Mouse (Mus musculus) gastrocnemius, adult 2 months (tissue): ENCODE results near the gene Atn1. TPM values are rescaled to one million over a fixed set of nuclear protein-coding genes. Genes with fewer than 3 reads are reported as not detected.
A peak's percentile ranks its signal among the peaks of the same experiment; 100 is the strongest.

Source experiments
- DNase-seq: peaks from one replicate; pipeline ENCODE4 v3.0.0; 2022
- H3K27ac ChIP-seq: fragments of 200-600 bp; 2 replicates; pipeline ENCODE4 v1.8.1; 2022; ENCODE audit warnings: mild to moderate bottlenecking
- H3K4me3 ChIP-seq: fragments of 200-600 bp; 2 replicates; pipeline ENCODE4 v1.8.1; 2022; ENCODE audit warnings: mild to moderate bottlenecking, moderate library complexity
- CTCF ChIP-seq: fragments of 200-600 bp; IDR thresholded peaks from 2 replicates; pipeline ENCODE4 v1.8.1; 2022; ENCODE audit warnings: antibody characterized with exemption, mild to moderate bottlenecking, moderate library complexity
- intact Hi-C: fragments of 180-260 bp; cut with DNase I; formaldehyde crosslinking; loops from one replicate; pipeline ENCODE4 v1.15.1; 2025
- total RNA-seq, 2 experiments: library from RNA; stranded (reverse); gene quantifications; 2 replicates each; pipeline ENCODE4 v1.2.3; 2021

Atn1 gene
- total RNA-seq, 2 experiments from 2014 or later = 46.4 to 47.9 TPM

DNA sequence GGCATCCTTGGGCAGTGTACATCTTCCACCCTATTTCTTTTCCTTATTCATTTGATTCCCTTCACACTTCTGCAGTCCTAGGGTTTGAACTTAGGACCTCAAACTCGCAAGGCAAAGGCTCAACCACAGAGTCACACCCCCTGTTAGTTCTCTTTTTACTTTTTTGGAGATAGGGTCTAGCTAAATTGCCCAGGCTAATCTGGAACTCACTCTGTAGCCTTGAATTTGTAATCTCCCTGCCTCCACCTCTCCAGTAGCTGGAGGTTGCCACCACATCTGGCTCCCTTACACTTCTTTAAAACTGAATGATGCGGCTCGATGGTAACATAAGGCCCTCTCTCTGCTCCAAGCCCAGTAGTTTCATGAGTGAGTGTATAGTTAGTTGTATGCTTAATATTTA lies 21.9 kb downstream of the Atn1 start:
- Histone ChIP-seq H3K4me3 (no peak overlapping the region), H3K27ac (no peak overlapping the region)
- intact Hi-C loops = loop anchor here (10.0 kb wide), 1 partner anchor 170 kb away; no protein-coding TSS in a partner anchor
- TF ChIP-seq CTCF = no peak
- no peak for DNase-seq

DNA sequence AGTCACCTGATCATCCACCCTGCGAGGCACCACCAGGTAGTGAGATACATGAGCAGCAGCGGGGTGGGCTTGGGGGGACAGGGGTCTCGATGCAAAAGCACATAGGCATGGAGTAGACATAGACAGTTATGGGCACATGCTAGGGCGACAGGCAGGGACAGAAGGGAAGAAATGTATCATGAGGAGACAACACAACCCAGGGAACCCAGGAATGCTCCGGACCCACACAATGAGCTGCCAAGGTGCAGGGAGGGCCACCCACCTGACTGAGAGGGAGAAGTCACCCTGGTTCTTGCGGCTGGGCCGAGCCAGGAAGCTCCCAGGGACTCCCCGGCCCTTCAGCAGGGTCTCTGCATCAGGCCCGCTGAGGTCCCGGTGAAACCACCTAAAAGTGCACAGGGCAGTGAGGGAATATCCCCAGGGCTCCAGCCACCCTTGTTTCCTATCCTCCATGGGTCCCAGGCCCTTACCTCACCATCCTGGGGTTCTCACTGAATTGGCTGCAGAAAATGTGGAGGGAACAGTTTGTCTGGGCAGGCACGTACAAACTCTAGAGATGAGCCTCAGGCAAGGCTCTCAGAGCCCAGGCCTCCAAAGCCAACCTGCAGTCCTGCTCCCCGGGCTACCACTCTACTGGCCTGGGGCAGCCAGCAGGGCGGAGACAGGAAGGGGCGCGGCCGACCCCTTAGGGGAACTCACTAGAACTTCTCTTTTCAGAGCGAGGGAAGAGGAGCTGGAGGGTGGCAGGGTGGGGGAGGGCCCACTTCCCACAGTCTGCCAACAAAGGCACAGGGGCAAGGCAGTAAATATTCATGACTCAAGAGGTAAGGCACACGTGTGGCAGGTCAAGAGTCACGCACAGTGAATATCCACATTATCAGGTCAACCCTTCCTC lies 23.6 kb downstream of the Atn1 start:
- TF ChIP-seq CTCF = no peak
- peak; percentile 60 for DNase-seq
- peak overlapping the region; percentile 57 for H3K4me3 ChIP-seq
- intact Hi-C loops = loop anchor here (10.0 kb wide), 1 partner anchor 168 kb away; no protein-coding TSS in a partner anchor
- H3K27ac ChIP-seq = peak overlapping the region; percentile 16

DNA sequence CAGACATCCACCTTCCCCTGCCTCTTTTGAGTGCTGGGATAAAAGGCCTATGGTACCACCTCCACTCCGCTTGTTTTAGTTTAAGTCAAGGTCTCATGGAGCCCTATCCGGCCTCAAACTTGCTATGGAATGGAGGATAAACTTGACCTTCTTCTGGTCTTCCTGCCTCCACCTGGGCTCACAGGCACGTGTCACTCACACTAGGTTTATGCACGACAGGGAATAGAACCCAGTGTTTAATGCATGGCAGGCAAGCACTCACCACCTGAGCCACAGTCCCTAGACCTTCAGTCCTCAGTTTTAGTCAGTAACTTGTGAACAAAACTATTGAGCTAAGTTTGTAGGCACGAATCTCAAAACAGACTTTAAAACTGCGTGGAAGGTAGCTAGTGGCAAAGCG lies 25.3 kb downstream of the Atn1 start:
- Histone ChIP-seq H3K27ac (no peak overlapping the region), H3K4me3 (no peak overlapping the region)
- no peak for DNase-seq
- intact Hi-C loops = loop anchor here (10.0 kb wide), 1 partner anchor 166 kb away; no protein-coding TSS in a partner anchor
- TF ChIP-seq CTCF = no peak

DNA sequence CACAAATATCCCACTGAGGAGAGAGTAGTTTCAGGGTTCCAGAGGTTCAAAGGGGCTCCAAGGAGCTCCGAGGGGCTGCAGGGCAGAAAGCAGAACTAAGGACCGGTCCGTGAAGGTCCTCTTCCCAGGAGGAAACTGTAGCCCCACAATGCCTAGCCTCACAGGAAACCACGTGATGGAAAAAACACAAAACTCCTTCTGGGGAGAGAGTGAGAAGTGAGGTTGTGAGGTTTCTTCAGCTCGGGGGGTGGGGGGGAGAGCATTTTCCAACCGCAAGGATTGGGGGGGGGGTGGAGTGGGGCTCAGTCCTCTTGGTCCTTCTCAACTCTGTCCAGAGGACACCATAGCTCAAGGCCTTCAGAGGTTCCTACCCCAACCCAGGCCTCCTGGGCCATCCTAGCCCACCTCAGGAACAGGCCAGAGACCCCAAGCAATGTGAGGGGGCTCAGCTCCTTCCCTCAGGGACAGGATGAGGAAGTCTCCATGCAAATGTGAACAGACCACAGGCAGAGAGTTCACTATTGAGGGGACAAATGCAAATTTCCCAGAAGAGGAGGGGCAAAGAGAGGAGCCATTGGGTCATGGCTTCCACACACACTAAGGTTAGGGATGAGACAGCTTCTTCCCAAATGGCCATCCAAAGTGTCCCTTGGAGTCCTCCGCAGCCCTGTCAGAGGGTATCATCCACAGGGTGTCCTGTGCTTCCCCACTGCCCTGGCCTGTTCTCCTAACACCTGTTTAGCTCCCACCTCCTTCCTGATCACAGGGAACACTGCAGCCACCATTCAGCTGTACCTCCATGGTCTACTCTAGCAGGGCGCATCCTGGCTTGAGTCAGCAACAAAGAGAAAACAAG lies 26.2 kb downstream of the Atn1 start:
- no peak overlapping the region for H3K27ac ChIP-seq

DNA sequence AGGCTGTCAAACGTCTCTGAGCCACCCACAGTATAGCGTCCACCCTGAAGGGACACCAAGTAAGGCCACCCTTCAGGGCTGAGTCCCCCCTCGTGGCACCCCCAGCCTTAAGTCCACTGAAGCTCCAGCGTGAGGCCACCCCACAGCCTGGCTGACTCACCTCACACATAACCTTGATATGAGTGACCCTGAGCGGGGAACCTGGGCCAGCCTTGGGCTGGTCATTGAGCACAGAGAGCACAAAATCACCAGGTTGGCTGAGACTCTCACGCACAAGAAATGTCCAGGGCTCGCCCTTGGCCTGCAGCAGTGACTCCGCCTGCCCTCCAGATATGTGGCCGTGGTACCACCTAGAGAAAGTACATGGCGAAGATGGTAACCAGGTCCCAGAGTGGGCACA lies 27.7 kb downstream of the Atn1 start:
- intact Hi-C loops = no loop called here
- DNase-seq = no peak
- no peak for TF ChIP-seq CTCF
- Histone ChIP-seq H3K4me3 (no peak overlapping the region), H3K27ac (no peak overlapping the region)

More for the DNA sequence above, 26.2 kb downstream of the Atn1 start:
- 0 out of 2 replicates have a peak overlapping the region, but pooled peaks have one; percentile 19 for H3K4me3 ChIP-seq
- no peak for TF ChIP-seq CTCF
- no peak for DNase-seq
- intact Hi-C loops = loop anchor here (10.0 kb wide), 1 partner anchor 165 kb away; no protein-coding TSS in a partner anchor

DNA sequence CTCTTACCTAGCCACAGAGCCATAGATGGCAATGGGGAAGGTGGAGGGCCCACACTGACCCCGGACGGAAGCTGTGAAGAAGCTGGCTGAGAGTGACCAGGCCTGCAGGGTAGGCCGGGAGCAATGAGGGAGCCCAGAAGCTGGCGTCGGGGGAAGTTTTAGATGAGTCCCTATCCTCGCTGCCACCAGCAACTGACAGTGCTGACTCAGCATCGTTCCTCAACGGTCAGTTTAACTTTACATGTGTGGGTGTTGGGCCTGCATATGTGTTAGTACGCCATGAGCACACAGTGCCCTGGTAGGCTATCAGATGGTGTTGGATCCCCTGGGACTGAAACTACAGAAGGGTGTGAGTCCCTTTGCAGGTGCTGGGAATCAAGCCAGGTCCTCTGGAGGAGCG lies 31.9 kb downstream of the Atn1 start:
- DNase-seq = no peak
- intact Hi-C loops = no loop called here
- Histone ChIP-seq H3K27ac (no peak overlapping the region), H3K4me3 (no peak overlapping the region)
- TF ChIP-seq CTCF = no peak

DNA sequence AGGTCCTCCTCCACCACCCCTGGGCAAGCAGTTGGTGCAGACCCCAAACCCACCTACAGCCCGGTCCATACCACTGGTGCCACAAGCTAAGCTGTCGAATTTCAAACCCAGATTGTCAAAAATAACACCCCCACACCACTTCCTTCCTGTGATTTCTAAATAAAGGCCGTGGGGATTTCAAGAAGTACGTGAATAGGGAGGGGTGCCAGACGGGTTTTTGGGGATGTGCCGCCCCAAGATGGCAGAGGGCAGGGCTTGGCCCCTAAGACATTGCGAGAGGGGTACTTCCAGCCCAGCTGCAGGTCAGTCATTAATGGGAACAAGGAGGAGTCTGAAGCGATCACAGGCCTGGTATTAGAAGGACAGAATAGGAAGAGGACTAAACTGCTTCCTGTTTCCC lies 32.8 kb downstream of the Atn1 start:
- Histone ChIP-seq H3K27ac (no peak overlapping the region), H3K4me3 (no peak overlapping the region)
- TF ChIP-seq CTCF = no peak
- intact Hi-C loops = no loop called here
- DNase-seq = no peak

DNA sequence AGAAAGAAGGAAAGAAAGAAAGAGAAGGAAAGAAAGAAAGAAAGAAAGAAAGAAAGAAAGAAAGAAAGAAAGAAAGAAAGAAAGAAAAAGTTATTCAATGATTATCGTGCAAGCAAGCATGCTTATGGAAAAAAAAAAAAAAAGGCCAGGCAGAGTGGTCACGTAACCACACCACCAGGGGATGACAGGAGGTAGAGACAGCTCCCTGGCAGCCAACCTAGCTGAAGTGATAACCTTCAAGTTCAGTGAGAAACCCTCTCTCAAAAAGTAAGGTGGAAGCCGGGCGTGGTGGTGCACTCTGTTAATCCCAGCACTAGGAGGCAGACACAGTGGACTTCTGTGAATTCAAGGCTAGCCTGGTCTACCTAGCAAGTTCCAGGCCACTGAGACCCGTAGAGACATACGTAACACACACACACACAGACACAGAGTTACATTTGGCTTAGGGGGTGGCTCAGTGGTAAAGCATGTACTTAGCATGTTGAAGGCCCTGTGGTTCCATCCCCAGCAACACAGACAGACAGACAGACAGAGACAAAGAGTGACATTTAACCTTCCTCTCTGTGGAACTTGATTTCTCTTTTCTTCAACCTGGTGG lies 33.3 kb downstream of the Atn1 start:
- TF ChIP-seq CTCF = no peak
- H3K4me3 ChIP-seq = no peak overlapping the region
- intact Hi-C loops = no loop called here
- no peak overlapping the region for H3K27ac ChIP-seq
- no peak for DNase-seq

DNA sequence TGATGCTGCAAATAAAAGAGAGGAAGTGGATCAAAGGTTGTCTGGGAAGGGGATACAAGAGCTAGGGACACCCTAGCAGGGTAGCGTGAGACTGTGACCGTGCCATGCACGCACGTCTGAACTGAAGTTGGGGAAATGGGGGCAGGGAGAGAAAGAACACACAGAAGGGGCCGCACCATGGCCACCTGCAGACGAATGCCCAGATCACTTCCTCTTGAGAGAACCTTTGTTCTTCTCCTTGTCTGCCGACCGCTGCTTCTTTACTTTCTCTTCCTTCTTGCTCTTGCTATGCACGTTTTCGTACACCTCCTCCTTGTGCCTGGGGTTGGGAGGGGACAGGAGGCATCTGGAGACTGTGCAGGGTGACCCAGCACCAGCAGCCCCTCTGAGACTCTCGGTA lies 35.4 kb downstream of the Atn1 start:
- Histone ChIP-seq H3K4me3 (no peak overlapping the region), H3K27ac (no peak overlapping the region)
- TF ChIP-seq CTCF = no peak
- intact Hi-C loops = no loop called here
- DNase-seq = no peak

DNA sequence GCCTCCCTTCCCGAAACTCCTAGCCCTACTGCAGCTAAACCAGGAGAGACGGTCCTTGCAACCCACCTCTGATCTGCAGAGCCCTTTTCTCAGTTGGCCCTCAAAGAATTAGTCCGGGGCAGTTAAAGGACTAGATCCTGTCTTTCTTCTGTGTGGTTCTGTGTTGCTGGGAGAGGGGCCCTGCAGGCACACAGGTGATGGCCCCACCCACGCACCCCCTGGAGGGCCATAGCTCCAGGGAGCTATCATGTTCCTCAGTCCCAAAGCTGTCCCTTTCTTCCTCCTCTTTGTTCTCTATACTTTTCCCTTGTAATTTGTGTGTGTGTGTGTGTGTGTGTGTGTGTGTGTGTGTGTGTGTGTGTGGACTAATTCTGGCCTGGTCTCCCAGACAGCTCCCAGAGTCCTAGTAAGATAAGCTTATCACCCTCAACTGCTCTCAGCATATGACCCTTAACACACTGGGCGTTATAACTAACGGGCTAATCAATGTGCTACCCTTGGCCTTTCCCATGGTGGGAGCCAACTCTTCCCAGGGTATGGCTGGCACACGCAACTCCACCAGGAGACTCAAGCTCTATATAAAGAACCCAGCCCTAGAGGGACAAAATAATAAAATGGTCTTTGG lies 36.9 kb downstream of the Atn1 start:
- H3K27ac ChIP-seq = no peak overlapping the region
- H3K4me3 ChIP-seq = no peak overlapping the region
- no peak for TF ChIP-seq CTCF
- intact Hi-C loops = no loop called here
- DNase-seq = no peak

DNA sequence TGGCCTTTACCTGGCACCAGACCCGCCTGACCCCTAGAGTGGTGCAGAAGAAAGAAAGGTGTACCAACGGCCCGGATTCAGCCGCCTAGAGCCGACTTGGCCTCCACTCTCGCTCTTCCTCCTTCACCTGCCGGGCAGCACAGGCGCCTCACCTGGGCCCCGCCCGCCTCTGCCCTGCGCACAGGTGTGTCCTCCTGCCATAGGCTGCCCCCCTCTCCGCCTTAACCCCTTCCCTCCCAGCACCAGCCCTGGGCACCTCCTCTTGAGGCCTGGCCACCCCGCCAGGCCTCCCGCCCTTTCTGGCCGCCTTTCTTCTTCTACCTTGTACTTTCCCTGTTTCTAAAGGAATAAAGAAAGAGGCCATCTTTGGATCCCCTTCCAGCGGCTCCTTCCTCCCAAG lies 37.6 kb downstream of the Atn1 start:
- Histone ChIP-seq H3K4me3 (no peak overlapping the region), H3K27ac (no peak overlapping the region)
- intact Hi-C loops = no loop called here
- no peak for TF ChIP-seq CTCF
- no peak for DNase-seq

DNA sequence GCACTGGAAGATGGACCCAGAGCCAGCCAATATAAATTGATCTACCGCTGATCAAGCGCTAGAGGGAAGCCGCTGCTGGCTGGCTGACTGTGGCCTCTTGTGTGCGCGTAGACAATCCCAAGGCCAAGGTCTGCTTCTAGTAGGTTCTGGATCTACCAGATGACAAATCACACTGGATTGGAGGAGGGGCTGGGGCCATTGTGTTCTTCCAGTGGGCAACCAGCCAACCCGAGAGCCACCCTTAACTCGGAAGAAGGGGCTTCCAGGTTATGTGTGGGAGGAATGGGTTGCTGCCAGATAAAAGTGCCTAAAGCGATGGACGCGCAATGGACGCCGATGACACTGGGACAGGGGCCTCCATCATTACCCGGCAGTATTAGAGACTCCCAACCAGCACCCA lies 38.4 kb downstream of the Atn1 start:
- Histone ChIP-seq H3K27ac (no peak overlapping the region), H3K4me3 (no peak overlapping the region)
- no peak for TF ChIP-seq CTCF
- intact Hi-C loops = no loop called here
- no peak for DNase-seq
